Mouse (Mus musculus): ENCODE data around the gene Sfr1.

The Sfr1 gene

GRCm38 (mm10) chr19:47700509-47700908 lies 31.0 kb upstream of the Sfr1 start:
- H3K9me3 ChIP-seq (ENCODE audit: low read length): no peaks in the 10 kb centered on the region
- H3K4me1 ChIP-seq (replicated peaks; ENCODE audit: low read depth, low read length): peaks cover 37% of the 10 kb centered on the region
- no peak overlapping the region for H3K4me3 ChIP-seq (replicated peaks; ENCODE audit: low read length)
- TF ChIP-seq POU5F1 (IDR thresholded peaks at IDR 0.05; ENCODE audit: borderline replicate concordance, low read length): no peak
- TF ChIP-seq NANOG (IDR thresholded peaks at IDR 0.05; ENCODE audit: borderline replicate concordance, low read length): no peak
- no peak for TF ChIP-seq CTCF (conservative IDR thresholded peaks at IDR 0.05; ENCODE audit: low read length)
- H3K27me3 ChIP-seq (ENCODE audit: insufficient read depth, low read length): 0 out of 2 replicates have a peak, but pooled peaks cover 2% of the 10 kb centered on the region
- H3K36me3 ChIP-seq (ENCODE audit: insufficient read depth, low read length): no peaks in the 10 kb centered on the region

DNA sequence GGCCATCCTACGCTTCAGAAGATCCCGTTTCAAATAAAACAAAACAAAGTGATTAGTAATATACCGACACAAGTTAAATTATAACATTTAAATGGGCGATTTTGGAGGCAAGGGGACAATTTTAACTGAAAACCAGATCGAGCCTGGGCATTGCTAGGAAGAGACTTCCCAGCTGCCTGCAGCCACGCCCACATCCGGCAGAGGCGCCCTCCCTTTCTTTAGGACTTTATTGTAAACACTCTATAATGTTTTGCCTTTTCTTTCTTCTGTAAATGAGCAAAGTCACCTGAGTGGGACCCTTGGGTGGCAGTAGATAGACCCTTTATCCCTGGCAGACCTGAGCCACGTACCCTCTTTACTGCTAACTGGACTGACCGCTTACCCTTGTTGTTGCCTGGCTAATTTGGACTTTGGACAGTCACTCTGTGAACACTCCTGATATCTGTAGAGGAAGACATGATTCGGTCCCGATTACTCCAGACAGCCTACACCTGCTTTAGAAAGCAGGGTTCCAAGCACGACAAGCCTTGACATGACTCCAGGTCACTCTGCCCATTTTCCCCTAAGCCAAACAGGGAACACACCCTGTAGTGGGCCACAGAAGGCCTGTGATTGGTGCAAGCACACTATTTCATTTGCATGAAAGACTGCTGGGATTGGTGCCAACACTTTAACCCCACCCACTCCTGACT lies 26.3 kb upstream of the Sfr1 start:
- TF ChIP-seq POU5F1 (IDR thresholded peaks at IDR 0.05; ENCODE audit: borderline replicate concordance, low read length) (no peak), CTCF (conservative IDR thresholded peaks at IDR 0.05; ENCODE audit: low read length) (peak; percentile 24; the same call in 1 of the 2 replicates)
- Histone ChIP-seq H3K27me3 (ENCODE audit: insufficient read depth, low read length) (no peaks in the 10 kb centered on the region), H3K4me1 (replicated peaks; ENCODE audit: low read depth, low read length) (peaks cover 27% of the 10 kb centered on the region), H3K9me3 (ENCODE audit: low read length) (no peaks in the 10 kb centered on the region), H3K4me3 (replicated peaks; ENCODE audit: low read length) (peak overlapping the region; percentile 73), H3K36me3 (ENCODE audit: insufficient read depth, low read length) (no peaks in the 10 kb centered on the region)

- peaks cover 27% of the 10 kb centered on the region for H3K4me1 ChIP-seq (replicated peaks; ENCODE audit: low read depth, low read length)
- H3K4me3 ChIP-seq (replicated peaks; ENCODE audit: low read length): peak overlapping the region; percentile 73; the same call in 1 of the 2 replicates
Measured at GRCm38 (mm10) chr19:47705772-47706309, 25.6 kb upstream of the Sfr1 start.

GRCm38 (mm10) chr19:47710376-47710775 lies 21.1 kb upstream of the Sfr1 start:
- H3K36me3 ChIP-seq (ENCODE audit: insufficient read depth, low read length): no peaks in the 10 kb centered on the region
- TF ChIP-seq NANOG (IDR thresholded peaks at IDR 0.05; ENCODE audit: borderline replicate concordance, low read length) (no peak), CTCF (conservative IDR thresholded peaks at IDR 0.05; ENCODE audit: low read length) (no peak), POU5F1 (IDR thresholded peaks at IDR 0.05; ENCODE audit: borderline replicate concordance, low read length) (no peak)
- H3K4me3 ChIP-seq (replicated peaks; ENCODE audit: low read length): no peak overlapping the region
- H3K9me3 ChIP-seq (ENCODE audit: low read length): no peaks in the 10 kb centered on the region
- H3K4me1 ChIP-seq (replicated peaks; ENCODE audit: low read depth, low read length): peaks cover 12% of the 10 kb centered on the region
- H3K27me3 ChIP-seq (ENCODE audit: insufficient read depth, low read length): no peaks in the 10 kb centered on the region

More at GRCm38 (mm10) chr19:47705772-47706309, 25.6 kb upstream of the Sfr1 start:
- no peaks in the 10 kb centered on the region for H3K9me3 ChIP-seq (ENCODE audit: low read length)
- no peaks in the 10 kb centered on the region for H3K27me3 ChIP-seq (ENCODE audit: insufficient read depth, low read length)
- TF ChIP-seq NANOG (IDR thresholded peaks at IDR 0.05; ENCODE audit: borderline replicate concordance, low read length) (no peak), CTCF (conservative IDR thresholded peaks at IDR 0.05; ENCODE audit: low read length) (no peak), POU5F1 (IDR thresholded peaks at IDR 0.05; ENCODE audit: borderline replicate concordance, low read length) (no peak)
- H3K36me3 ChIP-seq (ENCODE audit: insufficient read depth, low read length): no peaks in the 10 kb centered on the region

DNA sequence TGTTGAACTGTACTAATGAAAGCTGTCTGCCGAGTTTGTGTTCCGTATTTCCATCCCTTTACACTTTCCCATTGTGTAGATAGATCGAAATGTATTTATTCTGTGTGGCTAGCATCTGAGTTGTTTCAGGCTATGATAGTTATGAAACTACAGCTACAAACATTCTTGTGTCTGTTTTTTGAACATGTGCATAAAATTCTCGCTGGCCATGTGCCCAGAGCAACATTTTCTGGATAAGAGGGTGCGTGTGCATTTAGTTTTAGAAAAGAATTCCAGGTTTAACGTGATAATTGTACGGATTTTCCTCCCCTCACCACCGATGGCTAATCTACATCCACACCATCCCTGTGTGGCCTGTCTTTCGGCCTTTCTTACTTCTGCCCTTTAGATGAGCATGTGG lies 18.0 kb upstream of the Sfr1 start:
- no peaks in the 10 kb centered on the region for H3K36me3 ChIP-seq (ENCODE audit: insufficient read depth, low read length)
- TF ChIP-seq NANOG (IDR thresholded peaks at IDR 0.05; ENCODE audit: borderline replicate concordance, low read length) (no peak), CTCF (conservative IDR thresholded peaks at IDR 0.05; ENCODE audit: low read length) (no peak), POU5F1 (IDR thresholded peaks at IDR 0.05; ENCODE audit: borderline replicate concordance, low read length) (no peak)
- no peaks in the 10 kb centered on the region for H3K9me3 ChIP-seq (ENCODE audit: low read length)
- H3K4me1 ChIP-seq (replicated peaks; ENCODE audit: low read depth, low read length): no peaks in the 10 kb centered on the region
- H3K27me3 ChIP-seq (ENCODE audit: insufficient read depth, low read length): no peaks in the 10 kb centered on the region
- H3K4me3 ChIP-seq (replicated peaks; ENCODE audit: low read length): no peak overlapping the region

DNA sequence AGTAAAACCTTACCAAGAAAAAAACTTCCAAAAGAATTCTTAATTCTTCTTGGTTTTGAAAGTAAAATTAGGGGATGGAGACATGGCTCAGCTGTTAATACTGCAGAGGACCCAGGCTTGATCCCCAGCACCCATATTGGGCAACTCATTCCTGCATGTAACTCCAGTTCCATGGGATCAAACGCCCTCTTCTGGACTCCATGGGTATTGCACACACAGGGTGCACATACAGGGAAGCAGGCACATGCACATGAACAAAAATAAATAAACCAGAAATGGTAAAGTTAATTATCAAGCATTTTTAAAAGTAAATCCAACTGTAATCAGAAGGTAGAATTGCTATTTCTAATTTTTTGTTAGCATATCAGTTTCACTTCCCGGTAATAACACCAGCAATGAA lies 15.3 kb upstream of the Sfr1 start:
- Histone ChIP-seq H3K27me3 (ENCODE audit: insufficient read depth, low read length) (peaks cover 2% of the 10 kb centered on the region), H3K9me3 (ENCODE audit: low read length) (no peaks in the 10 kb centered on the region), H3K4me3 (replicated peaks; ENCODE audit: low read length) (no peak overlapping the region), H3K4me1 (replicated peaks; ENCODE audit: low read depth, low read length) (no peaks in the 10 kb centered on the region), H3K36me3 (ENCODE audit: insufficient read depth, low read length) (no peaks in the 10 kb centered on the region)
- TF ChIP-seq CTCF (conservative IDR thresholded peaks at IDR 0.05; ENCODE audit: low read length) (peak; percentile 89), POU5F1 (IDR thresholded peaks at IDR 0.05; ENCODE audit: borderline replicate concordance, low read length) (no peak)

DNA sequence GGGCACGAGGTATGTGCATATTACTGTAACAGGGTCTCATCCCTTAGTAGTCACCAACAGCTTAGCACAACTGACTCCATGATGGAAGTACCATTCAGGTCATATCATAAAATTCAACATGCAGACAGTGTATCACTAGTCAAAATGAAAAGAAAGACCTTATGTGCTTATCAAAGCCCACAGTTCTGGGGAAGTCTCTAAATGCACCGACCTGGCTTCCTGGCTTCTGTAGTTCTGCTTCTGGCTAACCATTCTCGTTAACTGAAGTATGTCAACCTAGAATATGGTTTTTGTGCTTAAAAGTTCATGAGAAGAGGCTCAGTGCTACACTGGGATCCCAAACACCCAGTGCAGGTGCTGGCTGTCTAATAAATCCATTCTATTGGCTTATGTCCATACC lies 12.3 kb upstream of the Sfr1 start:
- no peak for TF ChIP-seq POU5F1 (IDR thresholded peaks at IDR 0.05; ENCODE audit: borderline replicate concordance, low read length)
- TF ChIP-seq CTCF (conservative IDR thresholded peaks at IDR 0.05; ENCODE audit: low read length): no peak
- TF ChIP-seq NANOG (IDR thresholded peaks at IDR 0.05; ENCODE audit: borderline replicate concordance, low read length): no peak
- no peaks in the 10 kb centered on the region for H3K36me3 ChIP-seq (ENCODE audit: insufficient read depth, low read length)
- no peak overlapping the region for H3K4me3 ChIP-seq (replicated peaks; ENCODE audit: low read length)
- peaks cover 11% of the 10 kb centered on the region for H3K27me3 ChIP-seq (ENCODE audit: insufficient read depth, low read length)
- no peaks in the 10 kb centered on the region for H3K9me3 ChIP-seq (ENCODE audit: low read length)
- 0 out of 2 replicates have a peak, but pooled peaks cover 2% of the 10 kb centered on the region for H3K4me1 ChIP-seq (replicated peaks; ENCODE audit: low read depth, low read length)

- Histone ChIP-seq H3K36me3 (ENCODE audit: insufficient read depth, low read length) (no peaks in the 10 kb centered on the region), H3K27me3 (ENCODE audit: insufficient read depth, low read length) (peaks cover 11% of the 10 kb centered on the region), H3K4me3 (replicated peaks; ENCODE audit: low read length) (no peak overlapping the region), H3K4me1 (replicated peaks; ENCODE audit: low read depth, low read length) (0 out of 2 replicates have a peak, but pooled peaks cover 2% of the 10 kb centered on the region), H3K9me3 (ENCODE audit: low read length) (no peaks in the 10 kb centered on the region)
- TF ChIP-seq CTCF (conservative IDR thresholded peaks at IDR 0.05; ENCODE audit: low read length): no peak
Measured at GRCm38 (mm10) chr19:47722471-47722870, 9.0 kb upstream of the Sfr1 start.

DNA sequence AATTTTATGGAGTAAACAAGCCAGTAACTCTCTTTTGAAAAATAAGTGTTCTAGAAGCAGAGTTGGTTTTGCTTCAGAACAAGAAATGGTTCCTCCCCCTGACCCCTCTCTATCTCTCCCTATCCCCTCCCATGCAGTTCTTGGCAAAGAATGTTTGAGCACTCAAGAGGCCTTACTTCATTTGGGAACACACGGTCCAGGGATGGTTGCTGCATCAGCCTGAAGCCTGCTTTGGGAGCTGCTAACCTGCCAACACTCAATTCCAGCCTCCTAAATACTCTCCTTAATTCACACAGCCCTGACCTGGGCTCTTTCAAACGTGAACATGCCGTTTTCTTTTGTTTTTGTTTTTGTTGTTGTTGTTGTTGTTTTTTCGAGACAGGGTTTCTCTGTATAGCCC lies 6.6 kb upstream of the Sfr1 start:
- no peaks in the 10 kb centered on the region for H3K9me3 ChIP-seq (ENCODE audit: low read length)
- peaks cover 4% of the 10 kb centered on the region for H3K4me1 ChIP-seq (replicated peaks; ENCODE audit: low read depth, low read length)
- no peak overlapping the region for H3K4me3 ChIP-seq (replicated peaks; ENCODE audit: low read length)
- no peaks in the 10 kb centered on the region for H3K36me3 ChIP-seq (ENCODE audit: insufficient read depth, low read length)
- H3K27me3 ChIP-seq (ENCODE audit: insufficient read depth, low read length): peaks cover 11% of the 10 kb centered on the region
- no peak for TF ChIP-seq POU5F1 (IDR thresholded peaks at IDR 0.05; ENCODE audit: borderline replicate concordance, low read length)
- TF ChIP-seq NANOG (IDR thresholded peaks at IDR 0.05; ENCODE audit: borderline replicate concordance, low read length): no peak
- TF ChIP-seq CTCF (conservative IDR thresholded peaks at IDR 0.05; ENCODE audit: low read length): no peak
